In genomic region chr2:133622523-133622922, GRCm38 (mm10) we compare ENCODE assay signal across 18 mouse cellular contexts.
"Had no signal": no experiment of that assay in that cellular context is flagged by ENCODE, and none has a peak within 500 bp of the region (broad histone marks: within the 10 kb centered on the region; RNA-seq: fewer than 3 reads in every experiment).

No protein-coding gene starts in this region.

- ATAC-seq: liver, postnatal 0 days; midbrain, embryonic 16.5 days had no signal

- H3K4me3 ChIP-seq: midbrain, embryonic 10.5 days; midbrain, embryonic 12.5 days; myocyte; neural tube, embryonic 13.5 days had no signal

- H3K36me3 ChIP-seq: midbrain, embryonic 10.5 days; midbrain, embryonic 12.5 days; neural tube, embryonic 13.5 days had no signal

- DNase-seq: liver, postnatal 0 days; lung, embryonic 14.5 days; lung, postnatal 10 days; lung, postnatal 4 days; midbrain, embryonic 14.5 days; retina, postnatal 1 day; right cerebral cortex, adult 18-20 months; right cerebral cortex, postnatal 25 days; right cerebral cortex, postnatal 4 days; spleen, adult 18-20 months; thymus, adult 18-20 months; thymus, postnatal 14 days; thymus, postnatal 36 days had no signal

- H3K4me1 ChIP-seq: midbrain, embryonic 12.5 days had no signal

- H3K27me3 ChIP-seq: midbrain, embryonic 12.5 days; neural tube, embryonic 13.5 days had no signal

- H3K9ac ChIP-seq: liver, postnatal 0 days; lung, embryonic 14.5 days; midbrain, embryonic 12.5 days; neural tube, embryonic 13.5 days had no signal

- H3K9me3 ChIP-seq: midbrain, embryonic 10.5 days; midbrain, embryonic 12.5 days; neural tube, embryonic 13.5 days had no signal

- H3K4me2 ChIP-seq: lung, embryonic 14.5 days; midbrain, embryonic 12.5 days; neural tube, embryonic 13.5 days had no signal

- H3K27ac ChIP-seq: midbrain, embryonic 10.5 days; midbrain, embryonic 12.5 days; neural tube, embryonic 13.5 days had no signal
